Mouse (Mus musculus) heart, postnatal 0 days (tissue): ENCODE results near the gene Cstad. TPM values are rescaled to one million over a fixed set of nuclear protein-coding genes. Genes with fewer than 3 reads are reported as not detected.
A peak's percentile ranks its signal among the peaks of the same experiment; 100 is the strongest.

Experiments
- ATAC-seq: fragments of 200-750 bp; cut with Nextera tagmentation; 2 replicates; pipeline ENCODE4 v1.8.0; 2017; ENCODE audit warnings: low read depth, moderate number of reproducible peaks, moderate library complexity; ENCODE audit not compliant: insufficient read depth
- DNase-seq: peaks from one replicate; pipeline ENCODE4 v3.0.0-alpha.2; 2016; ENCODE audit warnings: low spot score
- H3K27ac ChIP-seq: fragments of 300-500 bp; sonication (generic); 2 replicates; pipeline ENCODE4 v1.5.1; 2014; ENCODE audit warnings: low read depth, mild to moderate bottlenecking
- H3K27me3 ChIP-seq: fragments of 300-500 bp; sonication (generic); 2 replicates; pipeline ENCODE4 v1.6.1; 2014; ENCODE audit warnings: low read length, mixed read lengths; ENCODE audit not compliant: control insufficient read depth, insufficient read depth
- H3K36me3 ChIP-seq: fragments of 300-500 bp; sonication (generic); replicated peaks from 2 replicates; pipeline ENCODE4 v1.6.1; 2014; ENCODE audit warnings: low read length, mixed read lengths; ENCODE audit not compliant: control insufficient read depth, insufficient read depth
- H3K4me1 ChIP-seq: fragments of 300-500 bp; sonication (generic); 2 replicates; pipeline ENCODE4 v1.6.1; 2014; ENCODE audit warnings: antibody characterized with exemption; ENCODE audit not compliant: control insufficient read depth, insufficient read depth
- H3K4me2 ChIP-seq: fragments of 300-500 bp; sonication (generic); 2 replicates; pipeline ENCODE4 v1.6.1; 2014; ENCODE audit warnings: low read depth, mild to moderate bottlenecking, low read length, moderate library complexity
- H3K4me3 ChIP-seq: fragments of 300-500 bp; sonication (generic); 2 replicates; pipeline ENCODE4 v1.5.1; 2014; ENCODE audit warnings: low read depth, low read length
- H3K9ac ChIP-seq: fragments of 300-500 bp; sonication (generic); replicated peaks from 2 replicates; pipeline ENCODE4 v1.6.1; 2014; ENCODE audit warnings: low read depth, low read length, mixed read lengths
- H3K9me3 ChIP-seq: fragments of 300-500 bp; sonication (generic); replicated peaks from 2 replicates; pipeline ENCODE4 v1.6.1; 2016; ENCODE audit warnings: low read length; ENCODE audit not compliant: control insufficient read depth
- CTCF ChIP-seq: IDR thresholded peaks from 2 replicates; pipeline ENCODE4 v1.5.1; 2016; ENCODE audit warnings: antibody characterized with exemption, control low read depth, low read depth
- EP300 ChIP-seq: IDR thresholded peaks from 2 replicates; pipeline ENCODE4 v1.6.1; 2016; ENCODE audit warnings: antibody characterized with exemption, low read depth
- WGBS: fragments of 180-500 bp; shearing (Covaris S2); extraction: QIAGEN DNeasy Blood & Tissue Kit; methylation state at CpG from one replicate; pipeline ENCODE4 v1.1.7; 2014; 5-methylcytosine and 5-hydroxymethylcytosine counted together
- polyA plus RNA-seq: library from polyadenylated mRNA; unstranded; fragments of >200 nt; fragmentation: Nextera tagmentation; extraction: Ambion mirVana; gene quantifications from 2 replicates; pipeline ENCODE4 v1.2.1, GENCODE M21; 2015
- total RNA-seq: library from RNA; depleted of rRNA; stranded (reverse); fragments of >200 nt; gene quantifications from 2 replicates; pipeline ENCODE4 v1.2.3, GENCODE M21; 2014; ENCODE audit warnings: low replicate concordance

Gene Cstad
- total and polyA plus RNA-seq, 2 experiments from 2014 or later, result 3.6 TPM; not detected in 1

- Histone ChIP-seq H3K9ac (no peak overlapping the region), H3K4me1 (no peaks in the 10 kb centered on the region), H3K27me3 (no peaks in the 10 kb centered on the region), H3K36me3 (no peaks in the 10 kb centered on the region), H3K27ac (no peak overlapping the region), H3K4me3 (no peak overlapping the region), H3K9me3 (no peaks in the 10 kb centered on the region), H3K4me2 (no peak overlapping the region)
- ATAC-seq (no peak), DNase-seq (no peak)
- WGBS, result 86% methylated on average over 4 of the region's 4 CpGs
- TF ChIP-seq CTCF, result no peak
- TF ChIP-seq EP300, result no peak
Observed at GRCm38 (mm10) chr2:30573522-30573921, 21.3 kb upstream of the Cstad start.

DNA sequence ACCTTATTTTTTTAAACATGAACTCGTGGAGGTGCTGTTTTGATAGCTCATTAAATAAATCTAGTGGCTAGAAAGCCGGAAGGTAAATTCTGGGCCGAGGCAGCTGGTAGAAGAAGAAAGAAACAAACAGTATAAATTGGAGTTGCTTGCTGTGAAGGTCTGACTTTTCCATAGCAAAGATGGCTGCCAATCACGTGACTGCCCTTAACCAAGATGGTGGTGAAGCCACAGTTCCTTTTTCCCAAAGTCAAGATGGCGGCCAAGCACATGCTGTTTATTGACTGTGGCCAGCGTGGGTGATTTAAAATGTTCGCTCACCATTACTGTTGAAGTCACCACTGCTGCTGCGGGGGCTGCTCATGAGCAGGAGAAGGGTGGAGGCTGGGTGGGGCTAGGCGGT lies 17.8 kb upstream of the Cstad start:
- Histone ChIP-seq H3K9me3 (0 out of 2 replicates have a peak, but pooled peaks cover 7% of the 10 kb centered on the region), H3K4me1 (no peaks in the 10 kb centered on the region), H3K27me3 (no peaks in the 10 kb centered on the region), H3K4me2 (no peak overlapping the region), H3K36me3 (no peaks in the 10 kb centered on the region), H3K9ac (no peak overlapping the region), H3K4me3 (no peak overlapping the region), H3K27ac (no peak overlapping the region)
- WGBS, result 90% methylated on average over 9 of the region's 9 CpGs
- ATAC-seq, result no peak
- DNase-seq, result no peak
- TF ChIP-seq EP300 (no peak), CTCF (no peak)

DNA sequence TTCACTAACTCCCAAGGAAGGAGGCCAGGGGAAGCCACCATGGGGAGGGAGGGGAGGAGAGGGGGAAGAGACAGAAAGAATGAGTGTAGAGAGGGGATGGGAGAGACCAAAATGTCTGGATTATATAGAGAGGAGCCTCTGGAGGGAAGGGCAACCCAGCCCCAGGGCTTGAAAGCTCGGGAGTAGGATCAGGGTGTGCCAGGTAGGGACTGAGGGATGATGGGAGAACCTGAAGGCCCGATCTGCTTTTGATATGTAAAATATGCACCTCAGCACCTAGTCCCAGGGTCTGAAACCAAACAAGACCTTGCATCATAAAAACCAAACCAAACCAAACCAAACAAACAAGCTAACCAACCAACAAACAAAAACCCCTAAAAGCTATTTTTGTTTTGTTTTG lies 16.8 kb upstream of the Cstad start:
- H3K9ac ChIP-seq, result no peak overlapping the region
- ATAC-seq (no peak), DNase-seq (no peak)
- H3K9me3 ChIP-seq, result 0 out of 2 replicates have a peak, but pooled peaks cover 9% of the 10 kb centered on the region
- no peak overlapping the region for H3K4me3 ChIP-seq
- H3K4me2 ChIP-seq, result no peak overlapping the region
- no peaks in the 10 kb centered on the region for H3K27me3 ChIP-seq
- H3K27ac ChIP-seq, result no peak overlapping the region
- 57% methylated on average over 2 of the region's 2 CpGs for WGBS
- TF ChIP-seq CTCF, result no peak
- TF ChIP-seq EP300, result no peak
- no peaks in the 10 kb centered on the region for H3K36me3 ChIP-seq
- H3K4me1 ChIP-seq, result no peaks in the 10 kb centered on the region

- 48% methylated on average over 8 of the region's 8 CpGs for WGBS
- Histone ChIP-seq H3K4me3 (no peak overlapping the region), H3K9ac (no peak overlapping the region), H3K4me1 (peaks cover 16% of the 10 kb centered on the region; the same call in 1 of the 2 replicates), H3K36me3 (no peaks in the 10 kb centered on the region), H3K27me3 (no peaks in the 10 kb centered on the region), H3K27ac (no peak overlapping the region), H3K4me2 (no peak overlapping the region), H3K9me3 (no peaks in the 10 kb centered on the region)
- ATAC-seq (no peak), DNase-seq (no peak)
- TF ChIP-seq EP300 (no peak), CTCF (no peak)
Observed at GRCm38 (mm10) chr2:30587161-30587560, 7.7 kb upstream of the Cstad start.

DNA sequence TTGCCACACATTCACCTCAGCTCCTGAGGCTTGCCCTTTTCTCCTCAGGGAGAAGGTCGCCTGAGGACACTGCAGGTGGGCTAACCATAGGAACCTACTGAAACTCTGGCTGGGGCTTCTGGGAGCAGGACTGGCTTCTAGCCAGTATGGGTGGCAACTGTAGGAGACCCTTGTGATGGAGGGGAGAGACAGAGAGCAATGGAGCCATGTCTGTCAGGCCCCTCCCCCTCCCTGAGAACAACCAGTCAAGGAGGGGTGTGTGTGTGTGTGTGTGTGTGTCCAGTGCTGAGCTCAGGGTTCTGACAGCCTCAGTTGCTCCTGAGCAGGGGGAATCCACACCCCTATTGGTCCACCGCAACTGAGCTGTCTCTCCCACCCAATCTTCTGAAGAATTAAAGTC lies 7.2 kb upstream of the Cstad start:
- H3K9me3 ChIP-seq, result no peaks in the 10 kb centered on the region
- WGBS, result 70% methylated on average over 2 of the region's 2 CpGs
- H3K27me3 ChIP-seq, result no peaks in the 10 kb centered on the region
- no peak overlapping the region for H3K4me3 ChIP-seq
- H3K4me1 ChIP-seq, result peaks cover 16% of the 10 kb centered on the region; the same call in 1 of the 2 replicates
- no peak for TF ChIP-seq CTCF
- TF ChIP-seq EP300, result no peak
- DNase-seq, result no peak
- H3K4me2 ChIP-seq, result no peak overlapping the region
- no peak overlapping the region for H3K9ac ChIP-seq
- H3K27ac ChIP-seq, result no peak overlapping the region
- ATAC-seq, result no peak
- H3K36me3 ChIP-seq, result no peaks in the 10 kb centered on the region

DNA sequence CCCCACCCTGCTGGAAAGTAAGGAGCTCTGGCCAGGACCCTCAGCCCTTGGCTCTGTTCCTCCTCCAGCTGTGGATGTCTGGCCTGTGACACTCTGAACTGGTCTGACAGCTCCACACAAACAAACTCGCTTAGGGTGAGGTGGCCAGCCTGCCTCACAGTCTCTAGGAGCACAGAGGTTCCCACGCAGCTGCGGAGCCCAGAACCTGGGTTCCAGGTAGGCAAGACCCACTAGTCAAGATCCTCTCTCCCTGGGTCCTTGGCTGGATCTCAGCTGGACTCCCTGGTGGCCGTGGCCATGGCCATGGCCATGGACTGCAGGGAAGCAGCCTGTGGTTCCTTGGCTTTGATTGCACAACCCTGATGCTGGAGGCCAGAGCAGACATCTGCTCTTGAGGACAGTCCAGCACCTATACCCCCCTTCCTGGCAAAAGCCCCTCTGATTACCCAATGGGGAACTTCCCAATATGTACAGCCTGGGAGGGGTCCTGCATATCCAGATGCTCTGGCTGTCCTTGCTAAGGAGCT lies 5.8 kb upstream of the Cstad start:
- TF ChIP-seq CTCF, result no peak
- TF ChIP-seq EP300, result no peak
- DNase-seq, result no peak
- Histone ChIP-seq H3K9ac (no peak overlapping the region), H3K36me3 (no peaks in the 10 kb centered on the region), H3K27ac (peak overlapping the region; percentile 26), H3K4me2 (no peak overlapping the region), H3K4me3 (no peak overlapping the region), H3K4me1 (peaks cover 21% of the 10 kb centered on the region), H3K27me3 (no peaks in the 10 kb centered on the region), H3K9me3 (no peaks in the 10 kb centered on the region)
- WGBS, result 68% methylated on average over 4 of the region's 4 CpGs
- peak; percentile 16; the same call in 1 of the 2 replicates for ATAC-seq
